Mouse (Mus musculus) C2C12 (cell line): ENCODE measurements around the gene Aktip. TPM values are rescaled to one million over a fixed set of nuclear protein-coding genes. Genes with fewer than 3 reads are reported as not detected.

Source experiments
- H3K27me3 ChIP-seq: one replicate; pipeline ENCODE4 v1.6.1; 2011; ENCODE audit not compliant: control insufficient read depth, insufficient read depth, insufficient read length
- H3K36me3 ChIP-seq: one replicate; pipeline ENCODE4 v1.6.1; 2011; ENCODE audit not compliant: control insufficient read depth, insufficient read depth
- H3K4me3 ChIP-seq: one replicate; pipeline ENCODE4 v1.5.1; 2011; ENCODE audit warnings: mild to moderate bottlenecking, control low read depth; ENCODE audit not compliant: poor library complexity, insufficient read depth, severe bottlenecking
- H3K79me2 ChIP-seq: one replicate; pipeline ENCODE4 v1.6.1; 2011; ENCODE audit not compliant: control insufficient read depth, insufficient read depth
- H3K79me3 ChIP-seq: one replicate; pipeline ENCODE4 v1.6.1; 2011; ENCODE audit warnings: low read depth, control low read depth
- H3ac ChIP-seq: one replicate; pipeline ENCODE3; 2011; ENCODE audit warnings: low read depth; ENCODE audit not compliant: control insufficient read depth, insufficient read length
- CEBPB ChIP-seq: IDR thresholded peaks from one replicate; pipeline ENCODE4 v1.6.1; 2011; ENCODE audit warnings: low read depth, mild to moderate bottlenecking, control low read depth, moderate library complexity
- CTCF ChIP-seq: IDR thresholded peaks from one replicate; pipeline ENCODE4 v1.5.1; 2011; ENCODE audit not compliant: control insufficient read depth, insufficient read depth, insufficient read length
- FOSL1 ChIP-seq: IDR thresholded peaks from one replicate; pipeline ENCODE4 v1.8.0; 2011; ENCODE audit warnings: mild to moderate bottlenecking, low read length; ENCODE audit not compliant: poor library complexity, insufficient read depth, severe bottlenecking
- MAX ChIP-seq: IDR thresholded peaks from one replicate; pipeline ENCODE4 v1.6.1; 2011; ENCODE audit warnings: mild to moderate bottlenecking, control low read depth
- MYOD1 ChIP-seq: IDR thresholded peaks from one replicate; pipeline ENCODE4 v1.6.1; 2011; ENCODE audit warnings: low read depth; ENCODE audit not compliant: control insufficient read depth, insufficient read length
- MYOG ChIP-seq: IDR thresholded peaks from one replicate; pipeline ENCODE4 v1.6.1; 2011; ENCODE audit not compliant: control insufficient read depth, insufficient read length; ENCODE audit errors: extremely low read depth
- USF1 ChIP-seq: IDR thresholded peaks from one replicate; pipeline ENCODE4 v1.6.1; 2011; ENCODE audit warnings: low read depth, mild to moderate bottlenecking, control low read depth, moderate library complexity
- long read RNA-seq, 2 experiments: library from polyadenylated mRNA; unstranded; transcript quantifications; one replicate each; pipeline ENCODE4 v2.0.0; 2019 to 2020
- polyA plus RNA-seq: library from polyadenylated mRNA; unstranded; fragments of >200 nt; fragmentation: generic; extraction: Trizol; gene quantifications from one replicate; pipeline ENCODE4 v1.2.1, GENCODE M21; 2012; ENCODE audit warnings: missing spikeins

Gene Aktip
- polyA plus RNA-seq = 13.0 TPM
- long read RNA-seq, experiment 1, transcript Aktip-205 (10 exons, 2,079 nt) = major isoform, 32 of 78 reads
- long read RNA-seq, experiment 1, transcript Aktip-201 (10 exons, 1,171 nt) = minor isoform, 16 of 78 reads
- long read RNA-seq, experiment 1, partial matches to known transcripts = 2 of 78 reads
- long read RNA-seq, experiment 1, other reads (novel, unspliced or antisense) = 27 of 78 reads
- long read RNA-seq, experiment 2, transcript Aktip-202 (11 exons, 2,200 nt) = minor isoform, 6 of 201 reads
- long read RNA-seq, experiment 2, transcript Aktip-201 (10 exons, 1,171 nt) = minor isoform, 46 of 201 reads
- long read RNA-seq, experiment 2, transcript Aktip-205 (10 exons, 2,079 nt) = major isoform, 92 of 201 reads
- long read RNA-seq, experiment 2, partial matches to known transcripts = 2 of 201 reads
- long read RNA-seq, experiment 2, other reads (novel, unspliced or antisense) = 55 of 201 reads

DNA sequence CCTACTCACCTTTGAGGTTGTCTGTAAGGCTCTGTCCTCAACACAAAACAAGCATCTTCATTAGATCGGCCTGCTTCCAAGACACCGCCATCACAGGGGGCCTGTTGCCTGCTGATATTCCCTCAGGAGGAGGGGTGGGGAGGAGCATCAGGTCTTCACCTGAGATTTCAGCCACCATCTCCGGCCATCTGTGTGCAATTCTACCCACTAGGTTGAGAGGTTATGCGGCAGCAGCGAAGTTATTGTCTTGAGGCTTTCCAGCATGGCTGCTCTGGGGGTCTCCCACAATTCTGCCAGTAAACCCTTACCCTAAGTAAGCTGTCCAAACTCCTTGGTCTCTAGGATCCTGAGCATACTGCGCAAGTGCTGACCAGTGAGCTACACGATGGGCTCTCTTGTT is at the start of gene Aktip:
Gene Aktip, minus strand, starts transcription at position 101 of the 400 bp plus-strand sequence.
- H3K27me3 ChIP-seq = no peaks in the 10 kb centered on the region
- no peak within 1 kb of the TSS for H3ac ChIP-seq
- no peaks in the 10 kb centered on the region for H3K79me3 ChIP-seq
- no peaks in the 10 kb centered on the region for H3K79me2 ChIP-seq
- TF ChIP-seq CEBPB (no peak), MYOD1 (no peak), MAX (no peak), FOSL1 (no peak), CTCF (no peak), MYOG (no peak), USF1 (no peak)
- H3K4me3 ChIP-seq = no peak within 1 kb of the TSS
- H3K36me3 ChIP-seq = no peaks in the 10 kb centered on the region

- Histone ChIP-seq H3K36me3 (no peaks in the 10 kb centered on the region), H3K27me3 (no peaks in the 10 kb centered on the region), H3K79me3 (no peaks in the 10 kb centered on the region), H3K79me2 (no peaks in the 10 kb centered on the region), H3ac (no peak overlapping the region), H3K4me3 (no peak overlapping the region)
- no peak for TF ChIP-seq FOSL1
- no peak for TF ChIP-seq CEBPB
- no peak for TF ChIP-seq CTCF
These were observed 46.2 kb upstream of the Aktip start for GRCm38 (mm10) chr8:91245821-91246454.

DNA sequence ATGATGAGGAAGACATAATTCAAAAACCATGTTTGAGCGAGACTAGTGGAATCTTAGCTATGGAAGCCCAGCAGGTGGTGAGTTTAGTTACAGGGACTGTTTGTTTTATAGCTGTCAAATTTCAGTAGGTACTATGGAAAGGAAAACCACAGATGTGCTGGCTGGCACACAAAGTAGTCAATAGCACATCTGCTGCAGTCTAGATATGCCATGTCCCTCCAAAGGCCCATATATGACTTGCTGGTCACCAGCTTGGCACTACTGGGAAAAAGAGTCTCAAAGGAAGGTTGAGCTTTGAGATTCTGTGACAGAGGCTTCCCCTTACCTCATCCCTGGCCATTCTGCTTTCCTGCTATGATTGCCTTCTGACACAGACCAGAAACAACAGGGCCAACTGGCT is 42.9 kb upstream of the Aktip start:
- Histone ChIP-seq H3K4me3 (no peak overlapping the region), H3K79me3 (no peaks in the 10 kb centered on the region), H3ac (no peak overlapping the region), H3K36me3 (no peaks in the 10 kb centered on the region), H3K27me3 (no peaks in the 10 kb centered on the region), H3K79me2 (no peaks in the 10 kb centered on the region)
- TF ChIP-seq FOSL1 = no peak
- TF ChIP-seq MYOG = no peak
- no peak for TF ChIP-seq MAX
- no peak for TF ChIP-seq CEBPB
- no peak for TF ChIP-seq USF1
- no peak for TF ChIP-seq CTCF
- TF ChIP-seq MYOD1 = no peak

DNA sequence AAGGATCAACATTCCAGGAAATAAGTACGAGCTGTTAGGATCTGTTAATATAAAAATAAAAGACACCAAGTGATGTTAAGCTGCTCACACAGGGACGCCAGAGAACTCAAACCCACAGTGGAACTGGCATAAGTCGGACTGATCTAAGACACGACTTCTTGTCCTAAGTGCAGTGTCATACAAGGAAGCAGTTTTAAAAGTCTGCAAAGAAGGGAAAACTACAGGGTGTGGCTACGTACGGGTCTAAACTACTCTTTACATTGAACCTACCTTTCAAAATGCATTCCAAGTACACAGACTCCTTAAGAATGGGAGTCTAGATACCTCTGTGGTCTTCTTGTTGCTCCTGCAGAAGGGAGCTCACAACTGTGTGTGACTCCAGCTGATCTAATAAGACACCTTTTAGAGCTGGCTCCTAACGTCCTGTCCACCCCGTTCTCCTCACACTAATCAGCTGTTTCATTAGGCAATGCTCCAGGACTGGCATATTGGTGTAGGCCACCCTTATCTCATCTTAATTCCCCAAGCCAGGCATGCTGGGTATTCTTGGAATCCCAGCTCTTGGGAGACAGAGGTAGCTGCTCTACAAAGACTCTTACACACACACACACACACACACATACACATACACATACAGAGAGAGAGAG is 42.2 kb upstream of the Aktip start:
- Histone ChIP-seq H3K79me2 (no peaks in the 10 kb centered on the region), H3K79me3 (no peaks in the 10 kb centered on the region), H3K4me3 (no peak overlapping the region), H3ac (no peak overlapping the region), H3K27me3 (no peaks in the 10 kb centered on the region), H3K36me3 (no peaks in the 10 kb centered on the region)
- TF ChIP-seq MYOG = no peak
- no peak for TF ChIP-seq CEBPB
- TF ChIP-seq CTCF = no peak
- TF ChIP-seq MYOD1 = no peak
- TF ChIP-seq USF1 = no peak
- TF ChIP-seq MAX = no peak
- TF ChIP-seq FOSL1 = no peak

DNA sequence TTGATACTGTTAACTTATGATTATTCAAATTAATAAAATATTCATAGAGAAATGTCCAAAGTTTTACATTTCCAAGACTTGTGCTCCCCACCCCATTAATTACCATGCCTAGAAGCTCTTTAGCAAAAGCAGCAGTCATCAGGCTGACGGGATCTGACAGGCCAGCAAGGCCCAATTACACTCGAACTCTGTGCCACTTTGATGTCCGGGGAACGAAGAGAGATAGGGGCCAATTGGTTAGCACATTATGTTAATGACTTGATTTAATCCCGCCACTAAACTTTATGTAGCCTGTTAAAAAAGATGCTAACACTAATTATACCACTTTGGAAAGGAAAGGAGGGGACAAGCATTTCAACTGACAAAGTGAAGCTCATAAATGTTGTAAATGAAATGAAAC is 41.6 kb upstream of the Aktip start:
- Histone ChIP-seq H3K79me2 (no peaks in the 10 kb centered on the region), H3ac (no peak overlapping the region), H3K79me3 (no peaks in the 10 kb centered on the region), H3K4me3 (no peak overlapping the region), H3K27me3 (no peaks in the 10 kb centered on the region), H3K36me3 (no peaks in the 10 kb centered on the region)
- TF ChIP-seq CEBPB (no peak), MAX (no peak), MYOG (no peak), USF1 (no peak), FOSL1 (no peak), MYOD1 (no peak), CTCF (no peak)
